Mouse (Mus musculus) brown adipose tissue, adult 24 weeks (tissue): ENCODE measurements around the gene Abhd17c. TPM values are rescaled to one million over a fixed set of nuclear protein-coding genes. Genes with fewer than 3 reads are reported as not detected.

Source experiments
- H3K27ac ChIP-seq: fragments of 200-500 bp; replicated peaks from 2 replicates; pipeline ENCODE4 v1.5.1; 2012; ENCODE audit warnings: low read depth, mild to moderate bottlenecking, low read length
- H3K4me1 ChIP-seq: fragments of 200-500 bp; 2 replicates; pipeline ENCODE4 v1.6.1; 2012; ENCODE audit warnings: low read length, mixed read lengths; ENCODE audit not compliant: control insufficient read depth, insufficient read depth, insufficient read length
- H3K4me3 ChIP-seq: fragments of 200-500 bp; 2 replicates; pipeline ENCODE4 v1.5.1; 2012; ENCODE audit warnings: low read depth, mild to moderate bottlenecking, low read length, moderate library complexity; ENCODE audit not compliant: insufficient read depth
- polyA plus RNA-seq: library from polyadenylated mRNA; stranded (reverse); fragments of >200 nt; gene quantifications from 2 replicates; pipeline ENCODE4 v1.2.4, GENCODE M21; 2012; ENCODE audit not compliant: missing spikeins, insufficient read depth, insufficient read length

Abhd17c gene
- polyA plus RNA-seq, 1 experiment = 32.5 TPM

DNA sequence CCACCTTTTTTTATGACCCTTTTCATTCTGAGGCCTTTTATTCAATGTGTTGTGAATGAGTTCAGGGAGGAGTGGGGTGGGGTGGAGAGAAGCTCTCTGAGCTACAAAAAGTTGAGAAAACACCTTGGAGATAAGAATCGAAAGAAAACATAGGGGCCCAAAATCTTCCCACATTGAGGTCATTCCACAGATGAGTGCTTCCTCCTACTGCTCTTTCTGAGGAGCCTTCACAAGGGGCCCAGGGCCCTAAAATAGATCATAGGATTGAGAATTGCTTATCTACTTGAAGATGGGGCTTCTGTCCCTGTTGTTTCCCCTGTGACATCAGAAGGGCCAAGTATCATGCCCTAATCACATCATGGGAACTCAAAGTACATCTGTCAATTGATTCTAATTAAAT lies 14.3 kb upstream of the Abhd17c start:
- H3K27ac ChIP-seq = no peak overlapping the region
- no peak overlapping the region for H3K4me3 ChIP-seq

DNA sequence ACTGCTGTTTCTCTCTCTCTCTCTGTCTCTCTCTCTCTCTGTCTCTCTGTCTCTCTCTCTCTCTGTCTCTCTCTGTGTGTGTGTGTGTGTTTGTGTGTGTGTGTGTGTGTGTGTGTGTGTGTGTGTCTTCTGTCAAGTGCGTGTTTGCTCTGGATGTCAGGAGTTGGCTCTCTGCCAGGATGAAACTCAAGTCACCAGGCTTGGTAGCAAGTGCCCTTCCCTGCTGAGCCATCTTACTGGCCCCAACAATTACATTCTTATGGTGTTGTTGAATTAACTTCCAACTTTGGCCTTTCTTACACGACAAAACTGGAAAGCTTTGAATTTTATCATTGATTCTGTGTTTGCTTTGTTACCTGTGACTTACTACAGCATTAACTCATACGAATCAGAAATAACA lies 13.6 kb upstream of the Abhd17c start:
- Histone ChIP-seq H3K4me1 (no peaks in the 10 kb centered on the region; the same call in 1 of the 2 replicates), H3K27ac (no peak overlapping the region), H3K4me3 (no peak overlapping the region)

More for the DNA sequence above, 14.3 kb upstream of the Abhd17c start:
- no peaks in the 10 kb centered on the region; the same call in 1 of the 2 replicates for H3K4me1 ChIP-seq

DNA sequence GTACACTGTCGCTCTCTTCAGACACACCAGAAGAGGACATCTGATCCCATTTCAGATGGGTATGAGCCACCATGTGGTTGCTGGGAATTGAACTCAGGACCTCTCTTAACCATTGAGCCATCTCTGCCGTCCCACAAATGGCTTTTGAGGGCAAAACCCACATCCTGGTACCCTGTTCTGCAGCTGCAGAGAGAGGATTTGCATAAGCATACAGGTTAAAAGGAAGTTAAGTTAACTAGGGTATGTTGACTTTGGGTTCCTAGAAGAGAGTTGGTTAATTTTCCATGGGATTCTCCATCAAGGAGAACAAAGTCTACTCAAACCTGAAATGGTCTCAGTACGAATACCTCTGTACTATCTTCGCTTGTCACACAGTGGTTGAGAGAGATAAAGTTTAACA lies 13.2 kb upstream of the Abhd17c start:
- Histone ChIP-seq H3K27ac (no peak overlapping the region), H3K4me3 (no peak overlapping the region), H3K4me1 (no peaks in the 10 kb centered on the region; the same call in 1 of the 2 replicates)

DNA sequence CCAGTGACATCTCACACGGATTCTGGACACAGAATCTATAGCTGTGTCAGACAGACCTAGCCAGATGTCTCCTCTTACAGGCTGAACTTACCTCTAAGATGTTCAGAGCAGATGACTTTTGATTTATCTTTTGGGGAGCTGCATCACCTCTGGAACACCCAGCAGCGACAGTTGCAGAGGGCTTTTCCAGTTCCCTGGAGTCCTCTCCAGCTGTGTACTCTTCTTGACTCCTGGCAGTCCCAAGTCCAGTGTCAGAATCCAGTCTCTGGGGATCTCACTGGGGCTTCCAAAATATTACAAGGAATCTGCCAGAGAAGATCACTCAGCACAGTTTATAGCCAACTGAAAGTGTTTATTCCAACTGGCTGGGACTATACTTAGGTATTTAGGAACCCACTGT lies 12.7 kb upstream of the Abhd17c start:
- Histone ChIP-seq H3K27ac (no peak overlapping the region), H3K4me3 (no peak overlapping the region), H3K4me1 (no peaks in the 10 kb centered on the region; the same call in 1 of the 2 replicates)

DNA sequence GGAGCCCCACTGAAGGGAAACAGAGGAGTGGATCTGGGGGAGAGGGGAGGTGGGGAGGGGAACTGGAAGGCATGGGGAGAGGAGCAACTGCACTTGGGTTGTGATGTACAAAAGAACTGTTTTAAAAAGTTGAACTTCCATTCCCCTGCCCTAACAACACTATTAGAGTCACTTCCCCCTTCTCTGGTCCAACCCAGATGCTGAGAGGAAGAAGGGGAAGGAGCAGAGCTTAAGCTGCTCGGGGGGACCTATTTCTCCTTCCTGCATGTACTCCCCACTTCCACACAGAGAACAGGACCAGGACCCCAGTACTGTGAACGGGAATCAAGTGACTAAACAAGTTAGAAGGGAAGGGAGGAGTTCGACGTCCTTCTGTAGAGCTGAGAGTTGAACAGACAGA lies 11.9 kb upstream of the Abhd17c start:
- no peak overlapping the region for H3K4me3 ChIP-seq
- no peak overlapping the region for H3K27ac ChIP-seq
- no peaks in the 10 kb centered on the region; the same call in 1 of the 2 replicates for H3K4me1 ChIP-seq

DNA sequence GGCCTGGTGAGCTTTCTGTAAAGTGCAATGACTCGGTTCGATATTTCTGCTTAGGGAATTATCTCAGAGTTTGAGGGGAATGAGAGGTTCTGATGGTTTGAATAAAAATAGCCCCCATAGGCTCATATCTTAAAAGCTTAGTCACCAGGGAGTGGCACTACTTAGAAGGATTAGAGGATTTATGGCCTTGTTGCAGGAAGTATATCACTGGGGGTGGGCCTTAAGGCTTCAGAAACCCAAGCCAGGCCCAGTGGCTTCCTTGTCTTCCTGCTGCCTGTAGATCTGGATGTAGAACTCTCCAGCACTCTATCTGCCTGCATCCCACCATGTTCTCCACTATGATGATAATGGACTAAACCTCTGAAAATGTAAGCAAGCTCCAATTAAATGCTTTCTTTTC lies 7.7 kb upstream of the Abhd17c start:
- H3K27ac ChIP-seq = no peak overlapping the region
- no peak overlapping the region for H3K4me3 ChIP-seq
- H3K4me1 ChIP-seq = no peaks in the 10 kb centered on the region; the same call in 1 of the 2 replicates

DNA sequence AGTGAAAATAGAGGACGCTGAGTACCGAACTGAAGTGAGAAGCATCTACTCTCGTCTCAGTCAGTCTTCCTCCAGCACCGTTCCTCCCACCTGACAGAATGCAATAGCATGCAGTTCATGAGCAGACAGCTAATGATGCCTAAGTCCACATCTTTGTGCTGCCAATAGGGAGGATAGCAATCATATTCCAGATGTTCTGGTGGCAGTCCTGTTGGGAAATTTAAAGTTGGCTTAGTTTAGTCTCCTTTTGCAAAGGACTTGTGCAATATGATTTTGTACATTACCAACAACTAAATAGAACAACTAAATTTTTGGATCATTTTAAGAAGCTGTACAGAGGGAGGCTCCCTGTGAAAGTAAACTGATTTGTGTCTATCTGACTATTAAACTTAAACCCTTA lies 2.1 kb upstream of the Abhd17c start:
- H3K4me1 ChIP-seq = peaks cover 11% of the 10 kb centered on the region; the same call in 1 of the 2 replicates
- no peak overlapping the region for H3K4me3 ChIP-seq
- H3K27ac ChIP-seq = no peak overlapping the region

DNA sequence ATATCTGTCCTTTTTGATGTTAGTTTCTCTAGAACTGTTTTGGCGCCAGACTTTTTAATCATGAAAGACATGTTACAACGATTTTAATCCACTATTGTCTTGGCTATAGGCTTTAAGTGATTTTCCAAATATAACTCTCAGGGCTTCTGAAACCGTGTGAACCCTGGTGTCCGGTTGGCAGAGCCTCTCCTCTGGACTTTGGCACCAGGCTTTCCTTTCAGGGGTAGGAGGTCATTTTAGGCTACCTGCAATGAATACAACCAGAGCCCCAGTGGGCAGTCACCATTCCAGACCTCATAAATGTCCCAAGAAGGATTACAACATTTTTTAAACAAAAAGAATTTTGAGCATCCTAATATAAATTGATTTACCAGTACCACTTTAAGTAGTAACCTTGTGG lies 1.1 kb upstream of the Abhd17c start:
- Histone ChIP-seq H3K4me1 (peaks cover 12% of the 10 kb centered on the region; the same call in 1 of the 2 replicates), H3K4me3 (no peak overlapping the region), H3K27ac (no peak overlapping the region)

DNA sequence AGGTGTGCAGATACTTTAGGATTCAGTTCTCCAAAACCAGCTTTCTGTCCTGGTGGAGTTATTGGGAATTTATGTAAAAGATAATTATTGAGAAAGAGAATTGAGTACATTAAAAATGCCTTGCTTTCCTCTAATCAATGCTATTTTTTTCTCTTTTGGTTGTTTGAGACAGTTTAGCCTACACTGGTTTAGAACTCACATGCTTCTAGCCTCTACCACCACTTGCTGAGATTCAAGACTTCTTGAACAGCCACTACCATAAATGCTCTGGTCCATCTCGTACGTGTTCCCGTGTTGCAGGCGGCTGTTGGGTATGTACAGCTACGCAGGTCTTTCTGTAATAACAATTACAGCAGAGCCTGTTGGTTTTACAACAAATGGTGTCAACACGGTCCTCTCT lies 681 bp upstream of the Abhd17c start:
- Histone ChIP-seq H3K4me1 (peaks cover 12% of the 10 kb centered on the region; the same call in 1 of the 2 replicates), H3K27ac (no peak overlapping the region), H3K4me3 (peak overlapping the region; percentile 19; the same call in 1 of the 2 replicates)

DNA sequence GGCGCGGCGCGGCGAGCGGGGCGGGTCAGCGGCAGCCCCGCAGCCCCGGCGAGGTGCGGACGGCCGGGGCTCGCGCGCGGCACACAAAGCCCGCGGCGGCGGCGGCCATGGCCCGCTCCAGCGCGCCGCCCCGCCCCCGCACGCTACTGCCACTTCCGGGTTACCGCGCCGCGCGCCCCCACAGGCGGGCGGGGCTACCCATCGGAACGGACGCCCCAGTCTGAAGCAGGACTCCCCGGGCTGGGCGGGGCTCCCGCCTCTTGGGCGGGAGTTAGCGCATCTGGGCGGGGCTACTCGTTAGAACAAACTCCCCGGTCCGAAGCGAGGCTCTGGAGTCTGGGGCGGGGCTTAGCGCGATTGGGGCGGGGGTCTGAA lies 254 bp upstream of the Abhd17c start:
- Histone ChIP-seq H3K4me3 (peak overlapping the region; percentile 76), H3K27ac (peak overlapping the region; percentile 95; the same call in 1 of the 2 replicates), H3K4me1 (peaks cover 12% of the 10 kb centered on the region; the same call in 1 of the 2 replicates)

DNA sequence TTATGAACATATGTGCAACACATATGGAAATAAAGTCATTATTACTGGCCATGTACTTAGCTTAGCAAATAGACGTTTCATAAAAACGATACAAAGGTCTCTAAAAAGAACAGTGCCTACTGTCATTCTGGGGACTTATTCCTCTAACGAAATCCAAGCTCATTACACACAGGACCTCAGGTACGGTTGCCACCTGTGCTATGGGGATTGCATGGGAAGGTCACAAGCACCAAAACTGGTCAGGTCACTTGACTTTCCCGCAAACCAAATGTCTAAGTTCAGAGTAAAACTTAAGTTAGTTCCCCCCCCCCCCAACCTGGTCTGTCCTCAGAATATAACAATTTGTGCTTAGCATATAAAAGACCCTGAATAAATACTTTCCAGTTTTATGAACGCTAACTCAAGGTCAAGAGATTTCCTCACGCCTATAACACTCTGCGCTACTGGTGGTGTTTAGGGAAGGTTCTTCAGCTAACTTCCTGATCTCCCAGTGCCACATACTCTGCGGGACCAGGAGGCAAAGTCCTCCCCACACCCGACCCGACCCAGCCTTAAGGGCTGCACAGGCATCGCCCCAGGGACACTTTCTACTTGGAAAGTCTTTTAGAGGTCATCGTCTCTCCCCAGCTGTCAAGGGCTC lies 1.2 kb downstream of the Abhd17c start:
- Histone ChIP-seq H3K4me3 (peak overlapping the region; percentile 76), H3K4me1 (peaks cover 16% of the 10 kb centered on the region; the same call in 1 of the 2 replicates), H3K27ac (peak overlapping the region; percentile 95)

DNA sequence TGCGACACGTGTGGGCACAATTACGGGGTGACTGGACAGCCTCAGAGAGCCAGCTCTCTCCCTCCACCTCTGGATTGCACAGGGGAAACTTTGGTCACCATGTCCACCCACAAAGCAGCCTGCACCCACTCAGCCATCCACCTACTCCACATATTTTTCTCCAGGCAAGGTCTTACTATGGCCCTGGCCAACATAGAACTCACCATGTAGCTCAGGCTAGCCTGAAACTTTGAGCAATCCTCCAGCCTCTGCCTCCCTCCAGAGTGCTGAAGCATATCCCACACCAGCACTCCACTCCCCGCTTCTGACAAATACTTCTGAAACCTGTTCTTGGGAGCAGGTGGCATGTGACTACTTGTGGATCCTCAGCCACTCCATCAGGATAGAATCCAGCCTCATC lies 1.9 kb downstream of the Abhd17c start:
- Histone ChIP-seq H3K4me3 (peak overlapping the region; percentile 23; the same call in 1 of the 2 replicates), H3K4me1 (peaks cover 16% of the 10 kb centered on the region; the same call in 1 of the 2 replicates), H3K27ac (no peak overlapping the region)

DNA sequence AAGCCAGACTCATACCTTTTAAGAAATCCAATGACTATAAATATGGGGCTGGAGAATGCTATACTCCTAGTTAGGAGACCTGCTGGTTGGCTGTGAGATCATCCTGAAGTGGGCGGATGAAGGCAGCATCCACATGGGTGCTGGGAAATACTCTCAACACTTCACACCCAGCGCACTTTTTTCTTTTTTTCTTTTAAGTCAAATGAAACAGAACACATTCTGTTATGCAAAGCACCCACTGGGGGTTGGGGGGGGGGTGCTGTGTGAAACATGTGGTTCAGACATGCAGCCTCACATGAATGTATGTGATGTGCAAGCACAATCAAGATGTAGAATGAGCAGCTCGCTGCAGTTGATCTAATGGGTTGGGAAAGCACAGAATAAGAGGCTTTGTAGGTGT lies 2.8 kb downstream of the Abhd17c start:
- Histone ChIP-seq H3K4me1 (peaks cover 18% of the 10 kb centered on the region; the same call in 1 of the 2 replicates), H3K4me3 (no peak overlapping the region), H3K27ac (no peak overlapping the region)

DNA sequence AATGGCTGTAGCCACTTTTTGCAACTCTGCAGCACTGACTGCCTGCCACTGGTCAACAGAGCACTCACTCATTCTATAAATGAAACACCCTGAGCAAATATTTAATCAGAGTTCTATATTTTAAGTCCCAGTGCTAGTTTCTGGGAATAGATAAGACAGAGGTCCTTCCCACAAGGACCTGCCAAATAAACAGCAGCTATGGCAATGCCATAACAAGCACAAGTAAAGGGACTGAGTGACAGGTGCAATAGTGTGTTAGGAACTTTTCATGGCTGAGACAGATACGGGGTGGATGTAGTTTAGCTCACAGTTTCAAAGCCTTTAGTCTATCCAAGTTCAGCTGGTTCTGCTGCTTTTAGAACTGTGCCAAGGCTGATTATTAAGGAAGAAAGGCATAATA lies 3.9 kb downstream of the Abhd17c start:
- peaks cover 23% of the 10 kb centered on the region for H3K4me1 ChIP-seq
- no peak overlapping the region for H3K4me3 ChIP-seq
- H3K27ac ChIP-seq = no peak overlapping the region

DNA sequence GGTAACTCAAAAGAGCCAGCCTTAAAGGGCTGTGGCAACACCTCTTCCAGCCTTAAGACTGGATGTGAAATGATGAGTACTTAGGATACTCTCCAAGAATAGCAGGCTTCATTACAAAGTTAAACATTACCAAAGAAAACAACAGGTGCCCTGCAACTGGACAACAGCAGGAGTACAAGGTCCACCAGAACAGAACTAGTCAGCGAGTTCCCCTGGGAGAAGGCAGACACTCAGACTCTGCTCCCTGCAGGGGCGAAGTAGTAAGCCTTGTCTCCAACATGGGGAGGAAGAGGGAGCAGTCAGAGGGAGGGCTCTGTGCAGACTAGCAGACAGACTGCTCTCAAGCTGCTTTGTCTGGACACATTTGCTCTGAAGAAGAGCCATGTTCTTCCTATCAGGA lies 6.1 kb downstream of the Abhd17c start:
- Histone ChIP-seq H3K4me3 (no peak overlapping the region), H3K27ac (no peak overlapping the region), H3K4me1 (peaks cover 26% of the 10 kb centered on the region)

DNA sequence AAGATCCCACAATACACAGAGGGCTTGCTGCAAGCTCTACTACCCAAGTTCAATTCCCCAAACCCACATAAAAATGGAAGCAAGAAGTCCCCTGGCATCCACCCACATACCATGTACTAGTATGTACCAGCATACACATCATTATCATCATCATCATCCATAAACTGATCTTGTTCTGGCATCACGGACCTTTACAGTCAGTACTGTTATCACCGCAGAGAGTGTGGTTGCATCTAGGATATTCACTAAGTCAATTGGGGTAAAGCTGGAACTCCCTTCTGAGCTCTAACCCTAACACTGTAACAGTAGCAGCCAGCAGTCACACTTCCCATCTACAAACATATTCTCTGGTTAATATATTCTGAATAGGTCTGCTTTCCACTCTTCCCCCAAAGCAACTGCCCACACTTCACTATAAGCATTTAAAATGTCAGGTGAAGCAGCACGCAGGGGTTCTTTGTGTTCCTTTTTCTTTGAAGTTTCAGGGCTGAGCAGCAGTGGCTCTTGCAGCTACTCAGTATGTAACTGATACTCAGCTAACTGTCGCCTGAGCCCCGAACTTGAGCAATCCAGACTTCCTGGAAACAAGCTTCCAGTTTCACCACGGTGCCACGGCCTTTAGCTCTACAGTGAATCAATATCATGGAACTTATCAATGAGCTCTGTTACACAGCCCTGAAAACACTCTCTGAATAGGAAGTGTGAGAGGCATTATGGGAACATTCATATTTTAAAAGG lies 8.8 kb downstream of the Abhd17c start:
- Histone ChIP-seq H3K4me1 (peaks cover 34% of the 10 kb centered on the region), H3K27ac (no peak overlapping the region)

More for the DNA sequence above, 8.8 kb downstream of the Abhd17c start:
- H3K4me3 ChIP-seq = no peak overlapping the region
